Mouse (Mus musculus): ENCODE data around the gene Aadac.

- TF ChIP-seq CTCF (IDR thresholded peaks at IDR 0.05; ENCODE audit: low read depth) = no peak
- no peak for TF ChIP-seq EP300 (optimal IDR thresholded peaks at IDR 0.05)
These were observed 57.2 kb downstream of the Aadac start for GRCm38 (mm10) chr3:60082746-60083145.
